Mouse (Mus musculus) naive thymus-derived CD4-positive, alpha-beta T cell, adult 2 months (primary cell): ENCODE results near the gene Rasgrp1.

Experiments used
- DNase-seq: peaks from one replicate; pipeline ENCODE4 v3.0.0-alpha.2; 2011; ENCODE audit warnings: low read depth

Gene Rasgrp1

GRCm38 (mm10) chr2:117342547-117343239, at the start of gene Rasgrp1:
Gene Rasgrp1 (minus strand): TSS chr2:117343001.
- DNase-seq, result peak; percentile 90

GRCm38 (mm10) chr2:117389925-117390892, 47.4 kb upstream of the Rasgrp1 start:
- DNase-seq, result peak; percentile 76

GRCm38 (mm10) chr2:117389460-117389859, 46.7 kb upstream of the Rasgrp1 start:
- DNase-seq, result no peak

- DNase-seq, result no peak
Measured at GRCm38 (mm10) chr2:117388121-117388520, 45.3 kb upstream of the Rasgrp1 start.

- DNase-seq, result no peak
Measured at GRCm38 (mm10) chr2:117386981-117387705, 44.3 kb upstream of the Rasgrp1 start.

GRCm38 (mm10) chr2:117386036-117386590, 43.3 kb upstream of the Rasgrp1 start:
- no peak for DNase-seq

- DNase-seq, result no peak
Measured at GRCm38 (mm10) chr2:117381314-117381713, 38.5 kb upstream of the Rasgrp1 start.

- DNase-seq, result peak; percentile 62
Measured at GRCm38 (mm10) chr2:117374293-117374830, 31.6 kb upstream of the Rasgrp1 start.

GRCm38 (mm10) chr2:117371706-117372105, 28.9 kb upstream of the Rasgrp1 start:
- DNase-seq, result no peak

- no peak for DNase-seq
Measured at GRCm38 (mm10) chr2:117366478-117366877, 23.7 kb upstream of the Rasgrp1 start.

- no peak for DNase-seq
Measured at GRCm38 (mm10) chr2:117364056-117364455, 21.3 kb upstream of the Rasgrp1 start.

- peak; percentile 52 for DNase-seq
Measured at GRCm38 (mm10) chr2:117357939-117358338, 15.1 kb upstream of the Rasgrp1 start.

- peak; percentile 44 for DNase-seq
Measured at GRCm38 (mm10) chr2:117352305-117353123, 9.7 kb upstream of the Rasgrp1 start.

- no peak for DNase-seq
Measured at GRCm38 (mm10) chr2:117350138-117350537, 7.3 kb upstream of the Rasgrp1 start.

- DNase-seq, result peak; percentile 78
Measured at GRCm38 (mm10) chr2:117343240-117343624, 431 bp upstream of the Rasgrp1 start.

GRCm38 (mm10) chr2:117342090-117342546, 683 bp downstream of the Rasgrp1 start:
- peak; percentile 94 for DNase-seq

GRCm38 (mm10) chr2:117338501-117338900, 4.3 kb downstream of the Rasgrp1 start:
- DNase-seq, result no peak

GRCm38 (mm10) chr2:117337902-117338301, 4.9 kb downstream of the Rasgrp1 start:
- DNase-seq, result no peak

- DNase-seq, result no peak
Measured at GRCm38 (mm10) chr2:117336946-117337665, 5.7 kb downstream of the Rasgrp1 start.
